Mouse (Mus musculus) limb, embryonic 14.5 days (tissue): Measurements from ENCODE around the gene Rmdn2. TPM values are rescaled to one million over a fixed set of nuclear protein-coding genes. Genes with fewer than 3 reads are reported as not detected.

Experiments used
- ATAC-seq: fragments of 200-750 bp; cut with Nextera tagmentation; 2 replicates; pipeline ENCODE4 v1.8.0; 2017; ENCODE audit warnings: low read depth, moderate number of reproducible peaks, moderate TSS enrichment; ENCODE audit not compliant: low FRiP score
- DNase-seq: peaks from one replicate; pipeline ENCODE4 v3.0.0-alpha.2; 2015; ENCODE audit warnings: low spot score
- H3K27ac ChIP-seq: fragments of 300-500 bp; sonication (generic); replicated peaks from 2 replicates; pipeline ENCODE4 v1.5.1; 2014; ENCODE audit warnings: low read depth, mild to moderate bottlenecking, low read length, moderate library complexity, mixed read lengths
- H3K27me3 ChIP-seq: fragments of 300-500 bp; sonication (generic); 2 replicates; pipeline ENCODE4 v1.6.1; 2014; ENCODE audit warnings: low read length, mixed read lengths; ENCODE audit not compliant: control insufficient read depth, insufficient read depth
- H3K36me3 ChIP-seq: fragments of 300-500 bp; sonication (generic); 2 replicates; pipeline ENCODE4 v1.6.1; 2014; ENCODE audit warnings: mild to moderate bottlenecking, low read length, moderate library complexity, mixed read lengths; ENCODE audit not compliant: control insufficient read depth, insufficient read depth
- H3K4me1 ChIP-seq: fragments of 300-500 bp; sonication (generic); 2 replicates; pipeline ENCODE4 v1.6.1; 2014; ENCODE audit warnings: antibody characterized with exemption, low read length, mixed read lengths; ENCODE audit not compliant: control insufficient read depth, insufficient read depth
- H3K4me2 ChIP-seq: fragments of 300-500 bp; sonication (generic); replicated peaks from 2 replicates; pipeline ENCODE4 v1.6.1; 2014; ENCODE audit warnings: low read depth, mild to moderate bottlenecking, low read length, moderate library complexity; ENCODE audit not compliant: severe bottlenecking
- H3K4me3 ChIP-seq: fragments of 300-500 bp; sonication (generic); replicated peaks from 2 replicates; pipeline ENCODE4 v1.5.1; 2014; ENCODE audit warnings: low read length
- H3K9ac ChIP-seq: fragments of 300-500 bp; sonication (generic); 2 replicates; pipeline ENCODE4 v1.6.1; 2014; ENCODE audit warnings: mild to moderate bottlenecking, low read depth, low read length, moderate library complexity; ENCODE audit not compliant: severe bottlenecking
- H3K9me3 ChIP-seq: fragments of 300-500 bp; sonication (generic); 2 replicates; pipeline ENCODE4 v1.6.1; 2016; ENCODE audit warnings: low read length; ENCODE audit not compliant: control insufficient read depth
- POLR2A ChIP-seq: fragments of 200-500 bp; IDR thresholded peaks from 2 replicates; pipeline ENCODE4 v1.8.0; 2012; ENCODE audit warnings: inconsistent platforms, mild to moderate bottlenecking, moderate library complexity, borderline replicate concordance; ENCODE audit not compliant: insufficient read depth, insufficient read length; ENCODE audit errors: extremely low read depth
- WGBS: fragments of 180-500 bp; shearing (Covaris S2); extraction: QIAGEN DNeasy Blood & Tissue Kit; methylation state at CpG from one replicate; pipeline ENCODE4 v1.1.7; 2014; 5-methylcytosine and 5-hydroxymethylcytosine counted together
- polyA plus RNA-seq, 2 experiments: library from polyadenylated mRNA; depleted of rRNA in 1 of 2; stranded (reverse) in 1 of 2; unstranded in 1 of 2; fragments of >200 nt; fragmentation: Nextera tagmentation in 1 of 2; extraction: Ambion mirVana in 1 of 2; gene quantifications; 2 replicates each; pipeline versions ENCODE4 v1.2.1 to v1.2.3; 2012 to 2014

Rmdn2 gene
- polyA plus RNA-seq (2012; rRNA removed) (4.9 and 7.6 TPM in 2 replicates), polyA plus RNA-seq (2014; fragmentation: Nextera tagmentation; extraction: Ambion mirVana) (10.7 and 11.9 TPM in 2 replicates)

DNA sequence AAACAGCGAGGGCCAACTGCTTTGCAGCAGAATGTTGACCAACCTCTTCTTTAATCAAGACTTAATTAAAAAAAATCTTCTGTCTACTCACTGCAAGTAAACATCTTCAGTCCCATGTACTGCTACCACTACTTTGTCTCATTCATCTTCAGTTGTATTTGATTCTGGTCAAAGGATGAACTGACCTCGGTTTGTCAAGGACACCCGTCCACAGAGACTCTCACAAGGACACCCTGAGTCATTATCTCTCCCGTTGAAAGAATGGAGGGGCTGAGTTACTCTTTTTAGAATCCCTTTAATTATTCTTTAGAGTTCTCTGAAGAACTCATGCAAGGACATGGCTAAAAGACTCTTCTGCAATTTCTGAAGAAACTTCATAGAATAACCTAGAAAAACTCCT lies at the start of gene Rmdn2:
Gene Rmdn2 (plus strand): TSS at position 319 of the 400 bp plus-strand sequence.
- no peak for TF ChIP-seq POLR2A
- no peak for DNase-seq
- H3K4me3 ChIP-seq: no peak within 1 kb of the TSS

DNA sequence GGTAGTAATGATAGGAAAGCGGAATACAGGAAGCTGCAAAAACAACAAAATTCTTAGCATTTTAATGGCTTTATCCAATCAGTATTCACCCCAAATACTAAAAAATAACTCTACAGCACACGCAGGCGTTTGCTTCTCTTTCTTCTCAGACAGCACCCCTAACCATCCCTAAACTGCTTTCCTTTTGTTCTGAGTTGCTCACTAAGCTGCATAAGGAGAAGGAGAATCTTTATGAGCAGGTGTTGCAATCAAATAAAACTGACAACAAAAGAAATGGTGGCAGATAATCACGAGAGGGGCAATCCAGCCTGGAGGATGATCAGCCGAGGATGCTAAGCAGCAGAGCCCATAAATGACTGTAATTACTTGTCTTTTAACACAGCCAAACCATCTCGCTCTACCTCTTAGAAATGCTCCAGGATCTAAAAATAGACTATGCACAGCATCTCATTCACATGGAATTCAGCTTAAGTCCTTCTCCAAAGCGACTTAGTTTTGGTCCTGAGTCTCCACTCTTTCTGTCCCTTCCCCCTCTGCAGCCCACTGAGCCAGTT lies 48.5 kb upstream of the Rmdn2 start:
- no peak; the same call in 1 of the 2 replicates for ATAC-seq
- Histone ChIP-seq H3K4me1 (peaks cover 32% of the 10 kb centered on the region), H3K9ac (no peak overlapping the region), H3K4me3 (no peak overlapping the region), H3K4me2 (no peak overlapping the region), H3K27me3 (no peaks in the 10 kb centered on the region), H3K9me3 (peaks cover 10% of the 10 kb centered on the region; the same call in 1 of the 2 replicates), H3K27ac (no peak overlapping the region), H3K36me3 (no peaks in the 10 kb centered on the region)
- DNase-seq: no peak
- WGBS: 48% methylated on average over 7 of the region's 7 CpGs
- TF ChIP-seq POLR2A: no peak

More for the DNA sequence above, at the start of gene Rmdn2:
- ATAC-seq: no peak
- Histone ChIP-seq H3K9ac (no peak within 1 kb of the TSS), H3K27me3 (no peaks in the 10 kb centered on the region), H3K36me3 (no peaks in the 10 kb centered on the region), H3K4me1 (0 out of 2 replicates have a peak, but pooled peaks cover 3% of the 10 kb centered on the region), H3K4me2 (no peak within 1 kb of the TSS), H3K27ac (no peak within 1 kb of the TSS), H3K9me3 (no peaks in the 10 kb centered on the region)
- 84% methylated on average over 4 of the region's 4 CpGs for WGBS

DNA sequence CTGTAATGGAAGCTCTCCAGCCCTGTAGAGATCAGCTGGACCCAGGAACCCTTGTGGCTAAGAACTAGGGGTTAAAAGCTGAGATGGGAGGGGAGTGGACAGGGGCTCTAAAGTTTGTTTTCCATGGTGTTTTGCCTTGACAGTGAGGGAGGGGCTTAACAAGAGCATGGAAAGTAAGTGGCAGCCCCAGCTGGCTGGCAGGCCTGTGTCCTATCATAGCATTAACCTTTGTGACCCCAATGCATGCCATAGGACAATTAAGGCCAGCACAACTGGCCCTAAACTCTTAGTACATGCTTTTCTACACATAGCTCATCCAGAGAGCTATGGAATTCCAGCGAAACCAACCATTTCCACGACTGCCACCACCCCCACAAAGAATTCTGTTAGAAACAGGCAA lies 47.9 kb upstream of the Rmdn2 start:
- no peak overlapping the region for H3K4me3 ChIP-seq
- no peaks in the 10 kb centered on the region for H3K27me3 ChIP-seq
- no peak for TF ChIP-seq POLR2A
- no peak for ATAC-seq
- H3K27ac ChIP-seq: no peak overlapping the region
- WGBS: 25% methylated on average over 2 of the region's 2 CpGs
- H3K4me1 ChIP-seq: peaks cover 32% of the 10 kb centered on the region
- H3K36me3 ChIP-seq: no peaks in the 10 kb centered on the region
- no peak for DNase-seq
- H3K9me3 ChIP-seq: peaks cover 10% of the 10 kb centered on the region; the same call in 1 of the 2 replicates
- H3K9ac ChIP-seq: no peak overlapping the region
- no peak overlapping the region for H3K4me2 ChIP-seq

DNA sequence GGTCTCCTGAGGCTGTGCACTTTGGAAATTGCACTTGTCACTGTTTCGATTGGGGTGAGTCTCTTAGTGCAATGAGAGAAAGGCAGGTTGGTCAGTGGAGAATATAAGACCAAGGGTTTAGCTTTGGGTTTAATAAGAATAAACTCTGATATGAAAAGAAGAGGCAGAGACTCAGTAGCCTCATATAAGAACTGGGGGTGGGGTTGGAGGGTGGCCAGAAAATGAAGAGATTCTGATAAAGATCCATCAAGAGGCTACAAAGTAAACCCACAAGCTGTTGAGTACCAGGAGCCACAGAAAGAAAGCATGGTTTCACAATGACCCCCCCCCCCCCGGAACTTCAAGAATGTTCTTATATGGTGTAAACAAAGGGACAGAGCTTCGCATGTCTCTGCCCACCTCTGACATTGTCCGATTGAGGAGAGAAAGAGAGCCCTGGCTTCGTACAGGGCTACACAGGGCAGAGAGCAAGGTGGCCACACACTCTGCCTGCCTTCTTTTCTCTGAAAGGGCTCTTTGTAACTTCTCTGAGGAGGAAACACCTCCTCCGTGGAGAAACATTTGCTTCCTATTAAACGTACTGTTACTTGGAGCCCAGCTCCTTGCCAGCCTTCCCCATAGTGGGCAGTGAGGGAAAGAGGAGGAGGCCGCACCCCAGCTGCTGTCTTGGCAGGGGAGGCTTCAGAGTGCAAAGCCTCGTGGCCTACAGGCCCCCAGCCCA lies 46.3 kb upstream of the Rmdn2 start:
- no peak for TF ChIP-seq POLR2A
- 40% methylated on average over 8 of the region's 9 CpGs for WGBS
- ATAC-seq (peak; percentile 70), DNase-seq (peak; percentile 40)
- Histone ChIP-seq H3K4me2 (no peak overlapping the region), H3K9me3 (peaks cover 3% of the 10 kb centered on the region; the same call in 1 of the 2 replicates), H3K36me3 (no peaks in the 10 kb centered on the region), H3K27ac (no peak overlapping the region; the same call in 1 of the 2 replicates), H3K4me1 (peaks cover 32% of the 10 kb centered on the region), H3K4me3 (no peak overlapping the region), H3K27me3 (no peaks in the 10 kb centered on the region), H3K9ac (no peak overlapping the region)

DNA sequence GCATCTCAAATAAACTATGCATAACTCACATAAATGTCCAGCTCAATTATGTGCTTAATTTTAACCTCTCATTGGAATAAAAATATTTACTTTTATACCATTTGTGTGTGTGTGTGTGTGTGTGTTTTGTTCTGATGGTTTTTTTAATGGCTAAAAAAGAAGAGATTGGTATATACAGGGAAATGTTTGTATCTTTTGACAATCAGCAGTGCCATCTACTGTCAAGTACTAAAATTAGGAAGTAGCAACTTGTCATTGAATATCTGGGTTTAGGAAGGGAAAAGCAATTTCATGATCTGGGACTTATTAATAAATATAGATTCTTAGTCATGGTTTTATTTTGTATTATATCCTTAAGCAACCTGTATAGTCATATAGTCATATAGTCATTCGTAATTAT lies 43.3 kb upstream of the Rmdn2 start:
- H3K4me1 ChIP-seq: peaks cover 28% of the 10 kb centered on the region
- no peak for TF ChIP-seq POLR2A
- H3K27ac ChIP-seq: no peak overlapping the region
- no peaks in the 10 kb centered on the region for H3K36me3 ChIP-seq
- 83% methylated on average over 1 of the region's 1 CpGs for WGBS
- H3K9ac ChIP-seq: no peak overlapping the region
- ATAC-seq (no peak), DNase-seq (peak; percentile 48)
- no peaks in the 10 kb centered on the region for H3K27me3 ChIP-seq
- no peaks in the 10 kb centered on the region for H3K9me3 ChIP-seq
- no peak overlapping the region for H3K4me2 ChIP-seq
- no peak overlapping the region for H3K4me3 ChIP-seq
